Mouse (Mus musculus): ENCODE data around the gene Bscl2.

DNA sequence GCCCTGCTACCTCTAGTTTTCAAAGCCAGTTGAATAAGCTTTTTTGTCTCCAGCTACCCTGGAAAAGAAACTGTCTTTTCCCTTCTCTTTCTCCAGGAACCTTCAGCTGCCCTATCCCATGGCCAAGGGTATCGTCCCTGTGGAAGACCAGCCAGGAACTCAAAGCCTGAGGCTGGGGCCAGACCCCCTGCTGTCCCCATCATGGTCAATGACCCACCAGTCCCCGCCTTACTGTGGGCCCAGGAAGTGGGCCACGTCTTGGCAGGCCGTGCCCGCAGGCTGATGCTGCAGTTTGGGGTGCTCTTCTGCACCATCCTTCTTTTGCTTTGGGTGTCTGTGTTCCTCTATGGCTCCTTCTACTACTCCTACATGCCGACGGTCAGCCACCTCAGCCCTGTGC lies 3.7 kb downstream of the Bscl2 start:
- TF ChIP-seq CTCF (IDR thresholded peaks at IDR 0.05; ENCODE audit: low read depth, low read length): no peak
- no peak for TF ChIP-seq POLR2A (IDR thresholded peaks at IDR 0.05; ENCODE audit: extremely low read depth, insufficient read depth, low read length)

All from liver, adult 2 months (tissue).